Mouse (Mus musculus) forebrain, embryonic 12.5 days (tissue): Measurements from ENCODE around the gene Rpl6. TPM values are rescaled to one million over a fixed set of nuclear protein-coding genes. Genes with fewer than 3 reads are reported as not detected.
A peak's percentile ranks its signal among the peaks of the same experiment; 100 is the strongest.
"Not testable (repeated sequence)": the region's sequence is repeated elsewhere in the genome, so short reads cannot be mapped to it uniquely, and the experiment has no call there.

Source experiments
- ATAC-seq: fragments of 200-750 bp; cut with Nextera tagmentation; 2 replicates; pipeline ENCODE4 v1.8.0; 2017; ENCODE audit warnings: moderate TSS enrichment; ENCODE audit not compliant: low FRiP score
- H3K27ac ChIP-seq: fragments of 300-500 bp; sonication (generic); 2 replicates; pipeline ENCODE4 v1.5.1; 2016; ENCODE audit warnings: mild to moderate bottlenecking
- H3K27me3 ChIP-seq: fragments of 300-500 bp; sonication (generic); 2 replicates; pipeline ENCODE4 v1.6.1; 2016; ENCODE audit warnings: mild to moderate bottlenecking
- H3K36me3 ChIP-seq: fragments of 300-500 bp; sonication (generic); replicated peaks from 2 replicates; pipeline ENCODE4 v1.6.1; 2016; ENCODE audit warnings: mild to moderate bottlenecking
- H3K4me1 ChIP-seq: fragments of 300-500 bp; sonication (generic); 2 replicates; pipeline ENCODE4 v1.6.1; 2016
- H3K4me2 ChIP-seq: fragments of 300-500 bp; sonication (generic); 2 replicates; pipeline ENCODE4 v1.6.1; 2016; ENCODE audit warnings: mild to moderate bottlenecking, moderate library complexity
- H3K4me3 ChIP-seq: fragments of 300-500 bp; sonication (generic); replicated peaks from 2 replicates; pipeline ENCODE4 v1.5.1; 2016; ENCODE audit warnings: mild to moderate bottlenecking
- H3K9ac ChIP-seq: fragments of 300-500 bp; sonication (generic); 2 replicates; pipeline ENCODE4 v1.6.1; 2016; ENCODE audit warnings: mild to moderate bottlenecking
- H3K9me3 ChIP-seq: fragments of 300-500 bp; sonication (generic); 2 replicates; pipeline ENCODE4 v1.6.1; 2016
- WGBS: fragments of 180-500 bp; shearing (Covaris S2); methylation state at CpG from one replicate; pipeline ENCODE4 v1.1.7; 2016; 5-methylcytosine and 5-hydroxymethylcytosine counted together
- polyA plus RNA-seq: library from polyadenylated mRNA; unstranded; fragments of >200 nt; fragmentation: Nextera tagmentation; extraction: Ambion mirVana; gene quantifications from 2 replicates; pipeline ENCODE4 v1.2.1, GENCODE M21; 2016

Gene Rpl6
- polyA plus RNA-seq, 1 experiment from 2014 or later, result 481 TPM

DNA sequence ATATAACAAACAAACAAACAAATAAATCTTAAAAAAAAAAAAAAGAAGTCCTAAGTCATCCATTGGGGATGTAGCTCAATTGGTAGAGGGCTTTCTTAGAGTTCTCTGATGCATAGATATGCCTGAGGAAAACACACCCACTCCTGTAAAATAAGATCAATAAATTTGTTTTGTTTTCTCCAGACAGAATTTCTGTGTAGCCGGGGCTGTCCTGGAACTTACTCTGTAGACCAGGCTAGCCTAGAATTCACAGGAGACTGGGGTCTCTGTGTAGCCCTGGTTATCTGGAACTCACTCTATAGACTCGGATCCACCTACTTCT is 13.0 kb downstream of the Rpl6 start:
- Histone ChIP-seq H3K9me3 (no peaks in the 10 kb centered on the region), H3K9ac (no peak overlapping the region), H3K4me2 (no peak overlapping the region), H3K4me1 (peaks cover 14% of the 10 kb centered on the region), H3K27me3 (no peaks in the 10 kb centered on the region), H3K27ac (no peak overlapping the region), H3K4me3 (no peak overlapping the region), H3K36me3 (peaks cover 7% of the 10 kb centered on the region)
- WGBS, result 88% methylated on average over 2 of the region's 2 CpGs
- no peak for ATAC-seq

DNA sequence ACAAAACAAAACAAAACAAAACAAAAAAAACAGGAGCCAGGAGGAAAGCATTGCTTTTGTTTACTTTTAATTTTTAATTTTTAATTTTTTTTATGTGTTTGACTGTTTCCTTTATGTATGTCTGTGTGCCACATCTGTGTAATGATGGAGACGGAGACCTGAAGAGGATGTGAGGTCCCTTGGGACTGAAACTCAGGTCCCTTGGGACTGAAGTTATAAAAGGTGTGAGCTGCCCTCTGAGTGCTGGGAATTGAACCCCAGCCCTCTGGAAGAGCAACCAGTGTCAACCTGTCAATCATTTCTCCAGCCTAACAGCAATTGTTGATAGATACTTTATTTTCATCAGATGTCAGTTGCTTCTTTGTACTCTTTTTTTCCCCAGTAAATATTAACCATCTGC is 14.9 kb downstream of the Rpl6 start:
- no peak overlapping the region for H3K4me3 ChIP-seq
- 85% methylated on average over 1 of the region's 1 CpGs for WGBS
- no peak overlapping the region for H3K4me2 ChIP-seq
- peaks cover 18% of the 10 kb centered on the region for H3K4me1 ChIP-seq
- no peak overlapping the region for H3K9ac ChIP-seq
- no peak overlapping the region for H3K27ac ChIP-seq
- ATAC-seq, result no peak
- H3K36me3 ChIP-seq, result no peaks in the 10 kb centered on the region
- no peaks in the 10 kb centered on the region for H3K27me3 ChIP-seq
- H3K9me3 ChIP-seq, result no peaks in the 10 kb centered on the region

DNA sequence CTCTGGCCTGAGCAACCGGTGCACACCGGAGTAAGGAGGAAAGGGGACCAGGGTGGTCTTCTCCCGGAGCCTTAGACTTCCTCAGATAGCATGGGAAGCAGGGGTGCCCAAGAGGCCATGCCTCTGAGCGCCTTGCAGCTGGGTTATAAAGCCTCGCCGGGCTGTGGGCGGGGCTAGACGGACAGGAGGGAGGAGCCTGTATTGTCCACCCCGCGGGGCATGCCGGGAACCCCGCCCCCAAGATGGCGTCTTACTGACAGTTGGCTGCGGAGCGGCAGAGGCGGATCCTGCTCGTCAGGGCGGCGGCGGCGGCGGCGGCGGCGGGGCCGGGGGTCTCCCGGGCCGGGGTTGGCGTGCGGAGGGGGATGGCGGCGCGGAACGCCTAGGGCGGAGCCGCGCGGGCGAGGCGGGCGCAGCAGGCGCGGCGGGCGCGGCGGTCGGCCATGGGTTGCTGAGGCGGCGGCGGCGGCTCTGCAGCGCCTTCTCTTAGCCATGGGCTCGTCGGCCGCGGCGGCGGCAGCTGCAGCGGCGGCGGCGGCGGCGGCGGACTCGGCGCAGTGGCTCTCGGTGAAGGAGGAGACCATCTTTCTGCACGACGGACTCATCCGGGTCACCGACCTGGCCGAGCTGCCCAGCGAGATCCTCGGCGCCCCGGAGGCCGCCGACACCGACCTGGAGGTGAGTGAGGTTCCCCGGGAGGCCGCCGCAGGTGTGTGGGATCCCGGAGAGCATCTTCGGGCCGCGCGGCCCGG is 15.9 kb downstream of the Rpl6 start, which contains the start of gene Hectd4:
Hectd4 (plus strand) TSS at position 240 of the 752 bp plus-strand sequence.
- peaks cover 18% of the 10 kb centered on the region for H3K4me1 ChIP-seq
- no peaks in the 10 kb centered on the region for H3K27me3 ChIP-seq
- H3K4me3 ChIP-seq, result peak within 1 kb of the TSS; percentile 97
- H3K36me3 ChIP-seq, result no peaks in the 10 kb centered on the region
- WGBS, result 1% methylated on average over 67 of the region's 90 CpGs
- peak within 1 kb of the TSS; percentile 91 for H3K4me2 ChIP-seq
- H3K9me3 ChIP-seq, result no peaks in the 10 kb centered on the region
- H3K27ac ChIP-seq, result peak within 1 kb of the TSS; percentile 93
- H3K9ac ChIP-seq, result peak within 1 kb of the TSS; percentile 91
- ATAC-seq, result peak; percentile 93

DNA sequence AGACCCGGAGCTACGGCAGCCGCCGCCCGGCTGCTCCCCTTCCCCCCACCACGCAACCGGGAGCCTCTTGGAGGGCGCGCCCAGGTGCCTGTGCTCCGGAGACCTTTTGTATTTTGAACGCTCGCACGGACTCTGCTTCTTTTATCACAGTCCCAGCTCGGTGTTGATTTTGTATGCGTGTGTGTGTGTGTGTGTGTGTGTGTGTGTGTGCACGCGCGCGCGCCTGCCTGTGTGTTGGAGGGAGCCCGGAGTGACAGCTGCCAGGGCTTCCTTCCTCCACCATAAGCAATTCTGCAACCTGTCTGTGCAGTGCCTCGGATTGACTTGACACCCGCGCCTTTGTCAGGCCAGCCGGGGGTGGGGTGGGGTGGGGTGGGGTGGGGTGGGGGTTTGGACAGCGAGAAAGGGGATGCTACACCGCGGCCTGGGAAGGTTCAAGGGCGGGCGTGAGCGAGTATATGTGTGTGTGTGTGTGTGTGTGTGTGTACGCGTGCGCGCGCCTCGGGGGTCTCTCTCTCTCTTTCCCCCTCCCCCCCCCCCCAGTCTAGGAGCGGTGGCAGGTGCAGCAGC is 16.5 kb downstream of the Rpl6 start:
- 1% methylated on average over 25 of the region's 38 CpGs for WGBS
- Histone ChIP-seq H3K9me3 (no peaks in the 10 kb centered on the region), H3K36me3 (no peaks in the 10 kb centered on the region), H3K4me1 (peaks cover 18% of the 10 kb centered on the region), H3K4me2 (peak overlapping the region; percentile 91), H3K9ac (peak overlapping the region; percentile 91), H3K4me3 (peak overlapping the region; percentile 97), H3K27ac (peak overlapping the region; percentile 93), H3K27me3 (no peaks in the 10 kb centered on the region)
- peak; percentile 52 for ATAC-seq

DNA sequence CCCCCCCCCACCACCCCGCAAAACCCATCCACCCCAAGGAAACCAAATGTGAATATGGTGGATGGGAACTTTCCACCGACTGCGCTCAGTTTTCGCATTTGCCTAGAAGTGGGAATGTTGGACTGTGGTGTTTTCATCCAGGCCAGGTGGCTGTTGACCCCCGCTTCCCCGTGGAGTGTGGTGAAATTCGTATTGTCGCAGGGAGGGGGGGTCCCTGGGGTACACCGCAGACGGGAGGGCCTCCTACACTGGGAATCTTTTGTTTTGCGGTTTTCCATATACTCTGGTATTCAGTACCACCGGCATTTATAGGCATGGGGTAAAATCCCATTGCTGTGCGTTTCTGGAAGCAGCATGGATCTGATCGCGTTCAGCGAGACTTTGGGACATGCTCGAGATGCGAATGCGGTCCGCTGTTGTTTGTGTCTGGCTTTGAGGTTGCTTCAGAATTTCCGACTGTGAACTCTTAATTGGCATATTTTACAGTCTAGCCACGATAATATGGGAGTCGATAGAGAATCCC is 17.1 kb downstream of the Rpl6 start:
- no peaks in the 10 kb centered on the region for H3K9me3 ChIP-seq
- peak overlapping the region; percentile 93; the same call in 1 of the 2 replicates for H3K27ac ChIP-seq
- H3K4me2 ChIP-seq, result peak overlapping the region; percentile 91
- peak overlapping the region; percentile 91 for H3K9ac ChIP-seq
- H3K4me3 ChIP-seq, result peak overlapping the region; percentile 97
- 10% methylated on average over 22 of the region's 23 CpGs for WGBS
- no peak for ATAC-seq
- no peaks in the 10 kb centered on the region for H3K36me3 ChIP-seq
- no peaks in the 10 kb centered on the region for H3K27me3 ChIP-seq
- H3K4me1 ChIP-seq, result peaks cover 18% of the 10 kb centered on the region

DNA sequence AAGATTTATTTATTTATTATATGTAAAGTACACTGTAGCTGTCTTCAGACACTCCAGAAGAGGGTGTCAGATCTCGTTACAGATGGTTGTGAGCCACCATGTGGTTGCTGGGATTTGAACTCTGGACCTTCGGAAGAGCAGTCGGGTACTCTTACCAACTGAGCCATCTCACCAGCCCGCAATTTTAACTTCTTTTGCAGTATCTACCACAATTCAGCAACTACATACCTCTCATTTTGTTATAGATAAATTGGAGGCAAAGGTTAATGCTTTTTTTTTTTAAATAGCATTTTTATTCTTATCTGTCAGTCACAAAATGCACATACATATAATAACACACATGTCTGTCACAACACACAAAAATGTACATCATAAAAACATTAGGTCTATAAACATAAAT is 19.7 kb downstream of the Rpl6 start:
- 92% methylated on average over 4 of the region's 4 CpGs for WGBS
- H3K27ac ChIP-seq, result not testable (repeated sequence)

DNA sequence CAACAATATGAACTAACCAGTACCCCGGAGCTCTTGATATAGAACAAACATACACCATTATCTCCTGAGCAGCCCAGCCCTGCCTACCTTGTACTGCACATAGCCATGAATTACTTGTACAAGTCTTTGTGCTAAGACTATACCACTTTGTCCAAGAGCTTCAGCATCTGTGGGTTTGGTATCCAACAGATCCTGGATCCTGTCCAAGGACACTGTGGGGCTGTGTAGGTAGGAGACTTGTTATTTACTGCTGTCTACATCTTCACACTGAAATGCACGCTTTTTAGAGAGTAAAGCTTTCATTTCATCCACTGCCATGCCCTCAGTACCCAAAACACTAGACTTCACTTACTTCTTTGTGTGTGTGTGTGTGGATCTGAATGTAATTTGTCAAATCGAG is 20.6 kb downstream of the Rpl6 start:
- Histone ChIP-seq H3K4me1 (peaks cover 18% of the 10 kb centered on the region), H3K4me3 (no peak overlapping the region), H3K27me3 (no peaks in the 10 kb centered on the region), H3K9ac (no peak overlapping the region), H3K36me3 (no peaks in the 10 kb centered on the region), H3K4me2 (no peak overlapping the region), H3K27ac (no peak overlapping the region), H3K9me3 (no peaks in the 10 kb centered on the region)
- no peak for ATAC-seq
- WGBS, result 81% methylated on average over 3 of the region's 3 CpGs

More for the DNA sequence above, 19.7 kb downstream of the Rpl6 start:
- H3K4me3 ChIP-seq, H3K9ac ChIP-seq, H3K36me3 ChIP-seq, ATAC-seq, H3K4me2 ChIP-seq, H3K9me3 ChIP-seq, H3K27me3 ChIP-seq: not testable (repeated sequence)
- H3K4me1 ChIP-seq, result peaks cover 18% of the 10 kb centered on the region

DNA sequence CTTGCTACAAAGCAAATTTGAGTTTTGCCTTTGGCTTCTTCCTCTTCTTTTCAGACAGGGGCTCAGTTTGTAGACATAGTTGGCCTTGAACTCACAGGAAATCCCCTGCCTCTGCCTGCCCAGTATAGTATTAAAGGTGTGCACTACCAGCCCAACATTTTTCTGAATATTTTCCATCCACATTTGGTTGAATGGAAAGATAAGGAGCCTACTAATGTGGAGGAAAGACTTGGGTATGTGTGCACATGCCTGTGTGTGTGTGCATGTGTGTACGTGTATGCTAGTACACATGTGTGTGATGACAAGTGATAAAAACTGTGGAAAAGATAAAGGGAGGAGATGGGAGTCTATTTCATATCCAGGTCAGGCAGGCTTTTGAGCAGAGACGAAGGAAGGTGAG is 21.6 kb downstream of the Rpl6 start:
- H3K27me3 ChIP-seq, result no peaks in the 10 kb centered on the region
- peaks cover 18% of the 10 kb centered on the region for H3K4me1 ChIP-seq
- H3K9me3 ChIP-seq, result no peaks in the 10 kb centered on the region
- WGBS, result 94% methylated on average over 2 of the region's 2 CpGs
- ATAC-seq, result no peak
- H3K4me3 ChIP-seq, result no peak overlapping the region
- H3K4me2 ChIP-seq, result no peak overlapping the region
- no peak overlapping the region for H3K9ac ChIP-seq
- H3K36me3 ChIP-seq, result no peaks in the 10 kb centered on the region
- no peak overlapping the region for H3K27ac ChIP-seq

DNA sequence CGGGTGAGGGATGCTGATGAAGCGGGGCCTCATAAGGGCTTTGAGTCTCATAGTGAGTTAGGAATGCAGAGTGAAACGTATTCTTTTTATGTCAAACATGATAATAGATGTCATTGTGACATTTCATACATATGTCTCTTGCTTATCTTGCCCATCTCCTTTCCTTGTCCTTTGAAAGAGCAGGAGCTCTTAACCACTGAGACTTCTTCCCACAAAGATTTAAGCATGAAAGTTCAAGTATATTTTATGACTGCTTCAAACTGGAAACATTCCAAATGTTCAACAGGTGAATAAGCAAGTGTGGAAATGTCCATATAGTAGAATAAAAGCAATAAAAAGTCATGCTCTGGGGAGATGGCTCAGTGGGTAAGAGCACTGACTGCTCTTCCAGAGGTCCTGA is 22.1 kb downstream of the Rpl6 start:
- ATAC-seq, result no peak
- H3K9ac ChIP-seq, result no peak overlapping the region

DNA sequence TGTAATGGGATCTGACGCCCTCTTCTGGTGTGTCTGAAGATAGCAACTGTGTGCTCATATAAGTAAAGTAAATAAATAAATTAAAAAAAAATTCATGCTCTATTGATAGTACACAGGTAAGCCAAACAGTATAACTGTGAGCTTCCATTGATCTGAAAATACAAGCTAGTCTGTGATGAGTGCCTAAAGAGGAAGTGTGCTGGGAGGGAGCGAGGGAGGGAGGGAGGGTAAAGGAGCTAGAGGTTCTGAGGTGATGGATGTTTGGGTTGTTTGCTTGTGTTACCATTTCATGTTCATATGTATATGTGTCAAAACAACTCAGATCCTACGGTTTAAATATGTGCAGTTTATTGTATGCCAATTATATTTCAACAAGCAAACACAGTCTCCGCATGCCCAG is 22.6 kb downstream of the Rpl6 start:
- no peak overlapping the region for H3K4me2 ChIP-seq
- no peaks in the 10 kb centered on the region for H3K9me3 ChIP-seq
- no peak overlapping the region for H3K27ac ChIP-seq
- no peak for ATAC-seq
- peaks cover 9% of the 10 kb centered on the region for H3K4me1 ChIP-seq
- no peak overlapping the region for H3K4me3 ChIP-seq
- H3K9ac ChIP-seq, result no peak overlapping the region
- 89% methylated on average over 4 of the region's 4 CpGs for WGBS
- H3K36me3 ChIP-seq, result no peaks in the 10 kb centered on the region
- no peaks in the 10 kb centered on the region for H3K27me3 ChIP-seq

More for the DNA sequence above, 22.1 kb downstream of the Rpl6 start:
- no peaks in the 10 kb centered on the region for H3K36me3 ChIP-seq
- no peak overlapping the region for H3K4me3 ChIP-seq
- H3K9me3 ChIP-seq, result no peaks in the 10 kb centered on the region
- no peaks in the 10 kb centered on the region for H3K27me3 ChIP-seq
- 84% methylated on average over 3 of the region's 3 CpGs for WGBS
- no peak overlapping the region for H3K4me2 ChIP-seq
- H3K27ac ChIP-seq, result no peak overlapping the region
- H3K4me1 ChIP-seq, result peaks cover 13% of the 10 kb centered on the region

DNA sequence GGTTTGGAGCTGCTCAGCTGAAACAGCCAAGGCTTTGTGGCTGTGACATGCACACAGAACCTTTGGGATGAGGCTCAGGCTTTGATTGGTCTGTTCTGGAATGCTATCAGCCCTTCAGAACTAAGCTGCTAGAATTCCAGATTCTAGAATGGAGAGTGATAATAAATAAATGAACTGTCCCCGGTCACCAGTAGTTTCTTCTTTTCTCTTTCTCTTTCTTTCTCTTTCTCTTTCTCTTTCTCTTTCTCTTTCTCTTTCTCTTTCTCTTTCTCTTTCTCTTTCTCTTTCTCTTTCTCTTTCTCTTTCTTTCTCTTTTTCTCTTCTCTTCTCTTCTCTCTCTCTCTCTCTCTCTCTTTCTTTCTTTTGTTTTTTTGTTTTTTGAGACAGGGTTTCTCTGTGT is 23.0 kb downstream of the Rpl6 start:
- not testable (repeated sequence) for H3K9me3 ChIP-seq, H3K27me3 ChIP-seq, ATAC-seq, H3K4me3 ChIP-seq, H3K4me1 ChIP-seq, H3K4me2 ChIP-seq, H3K36me3 ChIP-seq, H3K27ac ChIP-seq, H3K9ac ChIP-seq
- 91% methylated on average over 1 of the region's 1 CpGs for WGBS

DNA sequence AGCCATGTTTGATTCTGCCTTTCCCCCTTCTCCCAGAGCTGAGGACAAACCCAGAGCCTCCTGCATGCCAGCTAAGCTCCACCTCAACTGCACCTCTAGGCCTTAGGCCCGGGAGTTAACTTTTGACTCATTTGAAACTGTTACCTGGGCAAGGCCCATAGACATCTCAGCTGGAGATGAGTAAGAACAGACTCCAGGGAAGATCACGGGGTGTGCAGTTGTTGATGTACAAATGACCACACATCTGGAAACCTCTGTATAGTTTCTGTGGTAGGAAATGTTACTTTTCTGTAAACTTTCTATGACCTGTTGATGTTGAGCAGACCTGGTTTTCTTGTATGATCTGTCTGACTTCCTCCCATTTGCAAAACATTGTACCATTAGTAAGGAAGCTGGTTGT is 24.9 kb downstream of the Rpl6 start:
- H3K36me3 ChIP-seq, result no peaks in the 10 kb centered on the region
- ATAC-seq, result no peak
- no peak overlapping the region for H3K4me2 ChIP-seq
- no peak overlapping the region for H3K27ac ChIP-seq
- H3K4me1 ChIP-seq, result no peaks in the 10 kb centered on the region
- no peak overlapping the region for H3K9ac ChIP-seq
- H3K4me3 ChIP-seq, result no peak overlapping the region
- WGBS, result 92% methylated on average over 2 of the region's 2 CpGs
- no peaks in the 10 kb centered on the region for H3K9me3 ChIP-seq
- no peaks in the 10 kb centered on the region for H3K27me3 ChIP-seq

DNA sequence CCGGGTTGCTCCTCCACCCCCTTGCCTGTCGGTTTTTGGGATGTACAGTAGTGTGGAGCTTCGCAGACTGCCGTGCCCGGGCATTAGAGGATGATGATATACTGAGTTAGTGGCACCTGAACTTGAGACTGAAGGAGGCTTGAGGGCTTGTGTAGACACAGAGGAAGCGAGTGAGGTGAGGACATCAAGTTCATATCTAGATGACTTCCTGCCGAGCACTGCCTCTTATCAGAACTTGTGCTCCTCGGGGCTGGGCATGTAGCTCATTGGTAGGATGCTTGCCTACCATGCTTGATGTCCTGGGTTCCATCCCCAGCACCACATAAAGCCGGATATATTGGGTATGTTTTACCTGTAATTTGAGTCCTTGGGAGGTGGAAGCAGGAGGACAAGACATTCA is 26.5 kb downstream of the Rpl6 start:
- Histone ChIP-seq H3K27me3 (no peaks in the 10 kb centered on the region), H3K9me3 (no peaks in the 10 kb centered on the region), H3K27ac (no peak overlapping the region), H3K4me3 (no peak overlapping the region), H3K4me1 (no peaks in the 10 kb centered on the region), H3K4me2 (no peak overlapping the region), H3K9ac (no peak overlapping the region), H3K36me3 (no peaks in the 10 kb centered on the region)
- 95% methylated on average over 9 of the region's 9 CpGs for WGBS
- ATAC-seq, result no peak
